Mouse (Mus musculus): ENCODE data around the gene Ttc34.

The Ttc34 gene

DNA sequence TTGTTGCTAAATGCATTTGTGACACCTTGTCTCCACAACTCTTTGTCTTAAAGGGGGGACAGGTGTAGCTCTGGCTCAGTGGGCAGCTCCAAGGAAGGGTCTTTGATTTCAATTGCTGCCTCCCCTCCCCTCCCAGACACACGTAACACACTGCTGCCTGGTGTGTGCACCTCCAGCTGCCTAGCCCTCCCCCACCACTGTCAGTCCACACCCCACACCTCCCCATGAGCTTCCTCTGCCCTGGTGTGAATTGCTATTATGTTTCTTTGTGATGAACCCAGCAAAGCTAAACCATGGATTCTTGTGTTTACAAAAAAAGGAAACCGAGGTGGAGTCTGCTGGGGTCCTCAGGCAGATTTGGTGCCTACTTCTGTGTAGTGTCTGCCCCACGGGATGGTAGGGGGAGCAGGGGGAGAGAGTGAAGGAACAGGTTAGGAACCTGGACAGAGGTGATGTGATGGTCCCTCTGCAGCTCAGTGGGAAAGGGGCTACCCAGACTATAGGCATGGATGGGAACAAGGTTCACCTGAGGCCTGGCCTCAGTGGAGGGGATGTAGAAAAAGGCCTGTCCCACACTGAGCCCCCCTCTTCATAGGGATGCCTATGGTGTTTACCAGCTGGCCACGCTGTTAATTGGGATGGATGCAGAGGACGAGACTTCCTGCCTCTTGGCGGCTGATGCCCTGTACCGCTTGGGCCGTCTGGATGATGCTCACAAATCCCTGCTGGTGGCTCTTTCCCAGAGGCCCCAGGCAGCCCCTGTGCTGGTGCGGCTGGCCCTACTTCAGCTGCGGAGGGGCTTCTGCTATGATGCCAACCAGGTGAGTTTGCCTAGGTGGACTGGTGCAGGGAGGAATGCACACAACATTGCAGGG lies 20.3 kb downstream of the Ttc34 start:
- DNase-seq (ENCODE audit: low read depth, low spot score): no peak

DNA sequence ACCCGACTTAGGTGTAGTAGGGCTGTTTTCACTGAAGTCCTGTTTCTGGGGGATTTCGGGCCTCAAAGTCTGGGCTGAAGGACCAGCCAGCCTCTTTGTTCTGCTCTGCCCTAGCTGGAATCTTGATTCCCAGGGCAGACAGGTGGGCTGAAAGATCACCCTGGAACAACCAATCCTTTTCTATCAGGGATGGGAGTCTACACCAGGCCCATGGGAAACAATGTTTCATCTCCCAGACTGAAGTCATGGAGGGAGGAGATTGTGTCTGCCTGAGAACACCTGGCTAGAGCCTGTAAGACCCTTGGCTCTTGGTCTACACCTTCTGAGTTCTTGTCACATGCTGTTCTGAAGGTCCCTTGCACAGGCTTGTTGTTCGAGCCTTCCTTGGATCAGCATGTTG lies 21.3 kb downstream of the Ttc34 start:
- DNase-seq (ENCODE audit: low read depth, low spot score): no peak

DNA sequence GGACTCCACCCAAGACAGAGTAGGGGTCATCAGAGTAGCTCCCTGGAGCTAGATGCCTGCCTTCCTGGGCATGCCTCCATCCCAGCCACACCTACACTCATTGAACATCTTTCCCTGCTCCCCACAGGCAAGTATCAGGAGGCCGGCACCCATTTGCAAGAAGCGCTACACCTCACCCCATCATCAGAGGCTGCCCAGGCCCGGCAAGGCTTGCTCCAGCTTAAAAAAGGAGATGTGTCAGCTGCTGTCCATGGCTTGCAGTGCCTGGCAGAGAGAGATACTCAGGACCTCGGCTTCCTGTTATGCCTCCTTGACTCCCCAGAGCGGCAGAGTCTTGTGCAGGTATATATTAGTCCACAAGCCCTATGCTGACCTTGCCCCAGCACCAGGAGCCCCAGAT lies 24.7 kb downstream of the Ttc34 start:
- DNase-seq (ENCODE audit: low read depth, low spot score): no peak

DNA sequence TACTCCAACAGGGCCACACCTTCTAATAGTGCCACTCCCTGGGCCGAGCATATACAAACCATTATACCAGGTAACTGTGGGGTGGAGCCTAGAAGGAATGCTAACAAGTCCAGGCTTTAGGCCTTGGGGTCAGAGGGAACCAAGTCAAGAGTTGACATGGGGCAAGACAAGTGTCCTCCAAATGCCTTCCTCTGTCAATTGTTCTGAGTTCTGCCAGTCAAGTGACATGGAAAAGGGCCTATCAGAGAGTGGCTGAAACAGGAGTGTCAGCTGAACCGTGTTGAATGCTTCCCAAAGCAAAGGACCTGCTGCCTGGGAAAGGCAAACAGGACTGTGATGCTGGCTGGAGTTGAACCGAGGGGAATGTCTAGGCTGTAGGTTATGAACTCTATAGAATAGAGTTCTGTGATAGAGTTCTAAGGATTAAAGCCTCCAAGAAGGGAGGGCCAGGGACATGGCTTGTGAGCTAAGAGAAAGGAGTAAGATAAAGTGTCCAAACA lies 26.2 kb downstream of the Ttc34 start:
- DNase-seq (ENCODE audit: low read depth, low spot score): no peak

DNA sequence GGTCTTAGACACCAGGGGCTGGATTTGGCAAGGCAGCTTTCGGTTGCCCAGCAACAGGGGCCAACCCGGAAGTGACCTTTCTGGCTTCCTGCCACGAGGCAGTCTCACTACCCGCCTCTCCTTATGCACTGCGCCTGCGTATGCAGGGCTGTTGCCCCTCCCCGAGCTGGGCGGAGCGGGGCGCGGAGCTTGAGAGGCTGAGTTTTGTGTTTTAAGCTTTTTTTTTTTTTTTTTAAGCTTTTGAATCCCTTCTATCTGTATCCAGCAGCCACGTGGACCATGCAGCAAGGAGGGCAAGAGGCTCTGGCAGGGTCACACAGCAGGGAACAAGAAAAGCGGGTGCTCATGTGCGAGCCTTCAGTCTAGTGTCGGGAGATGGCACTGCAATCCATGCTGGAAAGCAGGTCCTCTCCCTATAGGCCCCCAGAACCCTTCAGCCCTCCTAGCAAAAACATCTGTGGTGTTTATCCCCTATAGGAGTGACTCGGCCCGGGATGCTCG lies 27.1 kb downstream of the Ttc34 start:
- peak; percentile 96 for DNase-seq (ENCODE audit: low read depth, low spot score)

DNA sequence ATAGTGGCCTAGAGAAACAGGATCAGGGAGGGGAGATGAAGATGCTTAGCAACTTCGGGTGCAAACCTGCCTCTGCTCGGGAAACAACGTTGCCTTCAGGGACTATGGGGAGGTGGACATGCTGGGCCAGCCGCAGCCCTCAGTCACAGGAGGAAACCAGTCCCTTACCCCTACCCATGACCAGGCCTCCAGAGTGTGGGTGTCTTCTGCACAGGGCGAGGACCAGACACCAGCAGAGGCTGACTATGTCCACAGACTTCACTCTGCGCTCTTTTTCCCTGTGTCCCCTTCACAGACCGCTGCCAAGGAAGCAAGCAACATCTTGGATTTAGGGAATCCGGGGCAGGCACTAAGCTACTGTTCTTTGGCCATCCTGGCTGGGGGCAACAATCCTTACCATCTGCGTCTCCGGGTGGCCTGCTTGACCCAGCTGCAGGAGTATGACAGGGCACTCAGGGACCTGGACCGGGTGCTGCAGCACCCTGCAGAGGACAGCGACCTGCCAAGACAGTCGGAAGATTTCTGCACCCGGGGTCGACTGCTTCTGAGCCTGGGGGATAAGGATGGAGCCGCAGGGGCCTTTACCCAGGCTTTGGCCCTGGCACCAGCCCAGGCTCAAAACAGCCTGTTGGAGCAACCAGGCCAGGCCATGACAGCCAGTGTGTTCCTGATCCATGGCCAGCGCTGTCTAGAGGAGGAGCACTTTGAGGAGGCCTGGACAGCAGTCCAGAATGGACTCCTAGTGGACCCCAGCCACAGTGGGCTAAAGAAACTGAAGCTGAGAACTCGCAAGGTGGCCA lies 27.9 kb downstream of the Ttc34 start:
- no peak for DNase-seq (ENCODE audit: low read depth, low spot score)

DNA sequence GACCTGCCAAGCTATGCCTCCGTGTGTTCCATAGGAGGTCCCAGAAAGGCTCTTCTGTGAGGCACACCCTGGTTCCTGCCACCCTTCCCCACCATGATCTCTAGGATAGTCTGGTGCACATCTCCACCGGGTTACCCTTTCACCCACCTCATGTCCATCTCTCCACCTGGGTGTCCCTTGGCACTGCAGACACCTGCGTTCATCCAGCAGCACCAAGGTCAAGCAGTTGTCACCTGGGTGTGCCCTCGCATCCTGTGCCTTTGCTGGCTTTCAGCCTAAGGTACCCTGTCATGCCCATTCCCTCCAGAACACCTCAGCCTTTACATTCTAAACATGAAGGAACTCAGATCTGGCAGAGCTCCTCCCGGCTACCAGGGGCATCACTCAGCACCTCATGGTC lies 29.1 kb downstream of the Ttc34 start:
- no peak for DNase-seq (ENCODE audit: low read depth, low spot score)

DNA sequence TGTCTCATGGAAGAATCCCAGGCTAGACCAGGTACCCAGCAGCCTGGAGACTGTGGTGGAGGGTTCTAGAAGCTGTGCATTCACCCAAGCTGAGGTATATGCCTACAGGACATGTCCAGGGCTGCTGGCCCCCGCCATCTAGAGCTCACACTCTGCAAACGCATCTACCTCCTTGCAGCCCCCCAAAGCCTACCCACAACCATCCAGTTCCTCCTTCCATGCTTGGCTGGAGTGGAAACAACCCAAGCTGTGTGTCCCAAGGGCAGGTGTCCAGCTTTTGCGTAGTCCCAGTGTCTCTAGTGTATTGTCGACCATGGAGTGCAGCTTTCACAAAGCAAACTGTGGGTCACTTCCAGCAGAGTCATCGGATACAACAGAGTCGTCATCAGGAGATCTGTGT lies 30.0 kb downstream of the Ttc34 start:
- DNase-seq (ENCODE audit: low read depth, low spot score): no peak

DNA sequence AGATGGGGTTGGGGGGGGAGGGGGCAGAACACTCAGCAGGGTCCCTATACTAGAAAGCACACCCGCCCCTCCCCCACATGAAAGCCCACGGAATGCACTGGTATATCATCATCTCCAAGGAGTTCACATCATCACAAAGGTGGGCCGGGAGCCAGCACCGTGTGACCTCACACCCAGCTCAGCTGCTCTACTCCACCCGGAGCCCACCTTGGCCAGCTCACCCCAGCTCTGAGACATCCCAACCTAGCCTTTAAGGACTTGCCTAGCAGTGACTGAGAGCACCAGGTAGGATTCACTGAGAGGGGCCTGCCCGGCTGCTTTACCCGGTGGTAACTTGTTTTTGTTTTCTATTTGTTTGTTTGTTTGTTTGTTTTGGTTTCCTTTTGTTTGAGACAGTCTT lies 32.2 kb downstream of the Ttc34 start, which contains the start of gene Mmel1:
Mmel1 (plus strand) TSS at position 146 of the 400 bp plus-strand sequence.
- DNase-seq (ENCODE audit: low read depth, low spot score): no peak

DNA sequence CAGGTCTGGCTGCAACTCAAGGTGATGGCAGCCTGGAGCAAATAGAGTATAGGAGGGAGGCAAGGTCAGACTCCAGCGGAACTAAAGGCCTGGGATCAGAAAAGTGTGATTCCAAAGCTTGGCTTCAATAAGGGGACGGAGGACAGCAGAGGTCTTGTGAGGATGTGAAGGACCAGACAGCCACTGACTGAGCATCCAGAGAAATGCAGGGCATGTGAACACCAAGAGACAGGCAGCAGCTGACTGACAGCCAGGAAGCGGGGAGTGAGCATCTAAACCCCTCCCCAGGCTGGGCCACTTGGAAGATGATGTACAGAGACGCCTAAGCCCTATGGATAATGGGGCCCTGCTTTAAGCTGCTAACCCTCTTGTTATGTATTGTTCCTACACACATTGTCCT lies 33.5 kb downstream of the Ttc34 start:
- DNase-seq (ENCODE audit: low read depth, low spot score): no peak

DNA sequence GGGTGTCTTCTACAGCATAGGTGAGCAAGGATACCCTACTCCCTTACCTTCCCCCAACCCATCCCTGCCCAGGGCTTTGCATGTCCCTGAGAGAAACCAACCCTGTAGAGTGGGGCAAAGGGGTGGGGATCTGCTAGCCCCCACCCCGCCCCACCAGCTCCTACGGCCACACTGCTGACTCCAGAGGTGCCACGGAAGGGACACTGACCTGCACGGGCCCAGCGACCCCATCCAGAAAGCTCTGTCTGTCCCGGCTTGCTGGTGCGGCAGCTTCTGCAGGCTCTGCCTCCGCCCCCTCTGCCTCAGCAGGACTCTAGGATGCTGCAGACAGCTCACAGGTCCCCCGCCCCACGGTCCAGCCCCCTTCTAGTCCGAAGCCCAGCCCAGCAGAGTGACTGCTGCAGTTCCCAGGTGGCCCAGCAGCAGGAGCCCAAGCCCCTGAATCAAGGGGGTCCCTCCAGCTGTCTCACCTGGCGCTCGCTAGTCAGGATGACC lies 34.5 kb downstream of the Ttc34 start:
- peak; percentile 43 for DNase-seq (ENCODE audit: low read depth, low spot score)

DNA sequence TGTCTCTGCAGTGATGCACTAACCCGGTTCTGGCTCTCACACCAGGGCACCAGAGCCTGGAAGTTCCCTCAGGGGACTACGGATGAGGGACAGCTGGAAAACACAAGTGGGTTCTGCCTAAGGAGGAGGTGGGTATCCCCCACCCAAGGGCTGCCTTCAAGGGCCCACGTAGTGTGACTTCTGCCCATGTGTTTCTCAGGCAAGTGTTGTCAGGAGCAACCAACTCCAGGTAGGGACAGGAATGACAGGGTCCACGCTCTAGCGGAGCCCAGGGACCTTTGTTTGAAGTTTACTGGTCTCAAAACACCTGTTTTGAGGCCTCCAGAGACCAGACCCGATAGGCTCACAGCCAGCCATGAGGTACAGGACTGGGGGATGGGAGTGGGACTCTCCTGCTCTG lies 35.9 kb downstream of the Ttc34 start:
- DNase-seq (ENCODE audit: low read depth, low spot score): no peak

DNA sequence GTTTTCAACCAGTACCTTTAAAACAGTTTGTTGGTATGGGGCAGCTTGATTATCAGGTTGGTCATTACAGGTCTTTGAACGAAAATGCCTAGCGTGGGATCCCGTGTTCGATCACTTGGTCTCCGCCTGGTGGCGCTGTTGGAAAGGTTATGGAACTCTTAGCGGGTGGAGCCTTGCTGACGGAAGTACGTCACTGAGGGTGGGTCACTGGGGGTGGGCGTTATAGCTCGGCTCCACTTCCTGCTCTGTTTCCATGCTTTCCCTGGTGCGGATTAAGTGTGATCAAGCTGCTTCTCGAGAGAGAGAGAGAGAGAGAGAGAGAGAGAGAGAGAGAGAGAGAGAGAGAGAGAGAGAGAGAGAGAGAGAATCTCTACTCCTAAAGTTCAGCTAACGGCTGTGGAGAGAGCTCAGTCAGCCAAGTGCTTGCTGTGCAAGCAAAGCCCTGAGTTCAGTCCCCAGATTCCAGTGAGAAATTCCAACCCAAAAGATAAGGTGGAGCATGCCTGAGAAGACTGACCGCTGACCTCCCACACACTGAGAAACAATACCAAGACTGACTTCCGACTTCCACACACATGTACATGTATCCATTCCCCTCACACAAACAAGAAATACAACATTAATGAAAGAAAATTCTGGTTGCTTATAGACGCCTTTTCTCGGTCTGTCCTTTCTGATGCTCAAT lies 40.7 kb downstream of the Ttc34 start:
- peak; percentile 95 for DNase-seq (ENCODE audit: low read depth, low spot score)

DNA sequence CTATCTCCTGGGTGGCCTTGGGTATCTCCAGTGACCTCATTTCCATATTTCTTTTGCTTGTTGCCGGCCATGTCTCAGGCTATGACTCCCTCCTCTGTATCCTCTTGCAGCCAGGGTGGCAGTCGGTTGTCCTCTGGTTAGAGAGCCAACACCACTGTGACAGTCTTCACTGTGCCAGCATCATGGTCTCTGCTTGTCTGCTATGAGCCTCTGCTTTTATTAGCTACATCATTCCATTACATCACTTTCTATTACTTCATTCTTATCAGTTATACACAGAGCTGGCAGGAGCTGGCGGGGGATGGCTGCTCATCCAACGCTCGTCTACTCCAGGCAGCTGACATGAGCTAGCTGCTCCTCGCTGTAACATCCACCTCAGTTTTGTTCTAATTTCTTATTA lies 43.5 kb downstream of the Ttc34 start:
- no peak for DNase-seq (ENCODE audit: low read depth, low spot score)

DNA sequence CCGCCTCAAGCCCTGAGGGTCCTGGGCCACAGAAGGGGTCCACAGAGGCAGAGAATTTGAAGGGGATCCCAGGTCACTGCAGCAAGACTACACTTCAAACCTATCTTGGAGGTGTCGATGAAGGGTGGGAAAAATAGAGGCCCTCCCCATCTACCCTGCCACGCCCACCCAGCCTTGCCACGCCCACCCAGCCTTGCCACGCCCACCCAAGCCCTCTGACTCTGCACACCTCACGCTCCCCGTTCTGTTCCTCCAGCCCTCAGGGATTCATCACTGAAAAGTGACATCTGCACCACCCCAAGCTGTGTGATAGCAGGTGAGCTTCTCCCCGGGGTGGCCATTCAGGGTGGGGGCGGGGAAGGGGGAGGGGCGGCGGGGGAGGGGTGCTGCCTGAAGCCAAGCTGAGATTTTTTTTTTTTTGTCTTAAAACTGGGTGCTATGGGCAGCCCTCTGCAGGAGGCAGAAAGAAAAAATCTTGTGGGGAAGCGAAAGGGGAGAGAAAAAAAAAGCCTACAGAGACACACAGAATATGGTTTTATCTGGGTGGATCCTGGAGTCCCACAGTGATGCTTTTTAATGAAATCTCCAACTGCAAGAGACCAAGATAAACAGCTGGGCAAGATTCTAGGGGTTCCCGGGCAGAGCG lies 44.9 kb downstream of the Ttc34 start:
- DNase-seq (ENCODE audit: low read depth, low spot score): no peak

DNA sequence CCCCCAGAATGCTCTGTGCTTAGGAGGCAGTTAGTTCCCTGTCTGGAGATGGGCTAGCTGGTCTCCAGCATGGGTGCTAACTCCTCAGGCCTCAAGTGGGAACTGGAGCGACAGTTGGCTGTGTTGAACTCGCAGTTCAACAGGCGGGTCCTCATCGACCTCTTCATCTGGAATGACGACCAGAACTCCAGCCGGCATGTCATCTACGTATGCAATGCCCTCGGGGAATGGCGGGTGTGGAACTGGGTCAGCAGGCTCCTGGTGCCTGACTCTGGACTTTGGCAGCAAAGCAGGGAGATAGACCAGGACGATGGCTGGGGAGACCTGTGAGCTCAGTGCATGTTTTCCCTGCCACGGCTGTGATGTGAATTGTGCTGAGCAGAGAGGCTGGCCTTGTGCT lies 48.2 kb downstream of the Ttc34 start:
- no peak for DNase-seq (ENCODE audit: low read depth, low spot score)

DNA sequence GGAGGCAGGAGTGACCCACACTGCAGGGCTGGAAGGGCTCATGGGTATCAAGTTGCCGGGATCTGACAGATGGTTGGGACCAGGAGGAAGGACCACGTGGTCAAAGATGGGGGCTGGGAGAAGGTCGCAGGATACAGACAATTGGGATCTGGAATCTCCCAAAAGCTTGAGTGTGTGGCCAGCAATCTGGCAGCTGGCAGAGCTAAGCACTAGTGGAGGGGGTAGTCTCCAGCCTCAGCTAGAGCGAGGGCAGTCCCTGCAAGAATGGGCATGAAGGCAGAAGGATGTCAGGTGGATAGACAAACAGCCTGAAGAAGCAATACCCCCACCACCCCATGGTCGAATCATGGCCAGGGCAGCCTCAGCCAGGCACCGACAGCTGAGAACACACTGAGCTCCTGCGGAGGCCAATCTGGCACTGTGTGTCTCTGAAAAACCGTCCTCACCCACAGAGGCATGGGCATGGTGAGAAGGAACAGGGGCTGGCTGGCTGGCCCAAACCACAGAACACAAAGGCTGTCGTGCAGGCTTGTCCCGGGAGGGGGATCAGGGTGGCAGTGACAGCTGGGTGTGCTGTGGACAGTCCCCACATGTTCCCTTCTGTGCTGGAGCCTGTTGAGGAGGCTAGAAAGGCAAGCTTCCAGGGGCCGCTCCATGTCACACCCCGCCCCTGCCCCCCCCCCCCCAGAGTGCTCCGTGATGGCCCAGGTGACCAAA lies 49.8 kb downstream of the Ttc34 start:
- no peak for DNase-seq (ENCODE audit: low read depth, low spot score)

DNA sequence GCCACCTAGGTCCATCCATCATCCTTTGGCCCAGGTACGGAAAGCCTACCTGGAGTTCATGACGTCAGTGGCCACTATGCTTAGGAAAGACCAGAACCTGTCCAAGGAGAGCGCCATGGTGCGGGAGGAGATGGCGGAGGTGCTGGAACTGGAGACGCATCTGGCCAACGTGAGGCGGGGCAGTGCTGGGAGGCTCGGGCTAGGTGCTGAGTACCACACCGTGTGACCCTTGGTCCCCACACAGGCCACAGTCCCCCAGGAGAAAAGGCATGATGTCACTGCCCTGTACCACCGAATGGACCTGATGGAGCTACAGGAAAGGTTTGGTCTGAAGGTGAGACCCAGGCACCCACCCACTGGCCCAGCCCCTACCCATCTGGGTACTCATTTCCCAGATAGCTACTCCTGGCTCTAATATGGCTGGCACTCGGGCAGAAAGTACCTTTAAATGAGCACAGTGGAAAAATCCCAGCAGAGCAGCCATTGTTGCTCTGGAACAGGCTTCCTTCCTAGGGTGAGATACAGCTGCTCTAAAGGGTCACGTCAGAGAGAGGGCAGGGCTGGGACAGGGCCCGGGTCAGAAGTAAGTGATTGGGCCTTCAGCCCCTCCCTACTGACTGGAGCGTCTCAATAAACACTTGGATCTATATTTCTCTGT lies 50.5 kb downstream of the Ttc34 start:
- DNase-seq (ENCODE audit: low read depth, low spot score): no peak

DNA sequence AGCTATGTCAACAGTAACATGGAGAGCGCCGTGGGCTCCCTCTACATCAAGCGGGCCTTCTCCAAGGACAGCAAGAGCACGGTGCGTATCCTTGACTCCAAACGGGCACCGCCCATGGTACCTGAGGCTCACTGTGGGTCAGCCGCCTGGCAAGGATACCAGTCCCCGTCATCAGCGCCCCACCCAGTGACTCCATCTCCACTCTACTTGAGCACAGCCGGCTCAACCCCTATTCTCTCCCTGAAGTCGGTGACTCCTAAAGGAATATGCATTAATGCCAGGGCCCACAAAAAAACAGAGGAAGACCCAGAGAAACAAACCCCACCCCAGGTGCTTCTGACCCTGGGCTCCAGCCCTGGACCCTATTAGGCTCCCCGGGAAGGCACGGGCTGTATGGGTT lies 53.6 kb downstream of the Ttc34 start:
- DNase-seq (ENCODE audit: low read depth, low spot score): no peak

DNA sequence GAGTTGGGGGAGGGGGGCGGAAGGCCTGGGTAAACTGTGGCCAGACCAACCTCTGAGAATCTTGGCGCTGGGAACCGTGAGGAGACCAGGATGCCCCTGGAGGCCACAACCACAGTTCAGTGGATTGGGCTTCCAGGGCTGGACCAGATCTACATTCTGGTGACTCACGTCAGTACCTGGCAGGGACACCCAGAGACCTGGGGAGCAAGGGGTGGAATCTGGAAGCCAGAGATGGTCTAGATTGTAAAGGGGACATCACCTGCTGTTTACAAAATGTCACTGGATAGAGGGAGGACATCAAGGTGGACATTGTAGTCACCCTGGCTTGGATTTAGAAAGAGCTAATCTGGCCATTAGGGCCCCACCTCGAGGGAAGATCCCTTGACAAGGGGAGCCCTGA lies 58.3 kb downstream of the Ttc34 start:
- DNase-seq (ENCODE audit: low read depth, low spot score): no peak

Data from forelimb bud, embryonic 11.5 days (tissue).